Mouse (Mus musculus): ENCODE data around the gene Rnaseh2b. TPM values are rescaled to one million over a fixed set of nuclear protein-coding genes. Genes with fewer than 3 reads are reported as not detected.

Rnaseh2b gene
- polyA plus RNA-seq, 1 experiment from 2014 or later, result 62.9 TPM

DNA sequence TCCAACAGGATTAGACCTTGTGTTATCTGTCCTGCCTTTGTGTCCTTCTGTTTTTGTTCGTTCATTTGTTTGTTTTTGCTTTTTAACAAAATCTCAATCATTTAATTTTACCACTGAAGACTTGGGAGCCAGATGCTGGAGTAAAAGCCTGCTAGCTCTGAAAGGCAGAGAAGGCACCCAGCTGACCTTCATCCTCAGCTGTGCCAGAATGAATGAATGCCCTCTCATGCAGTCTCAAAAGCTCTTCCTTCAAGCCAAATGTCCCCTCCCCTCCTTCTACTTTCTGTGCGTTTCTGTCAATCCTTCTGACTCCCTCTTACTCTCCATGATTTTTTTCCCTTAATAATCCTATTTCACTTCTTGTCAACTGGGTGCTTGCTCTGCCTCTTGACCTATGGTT, 34.8 kb downstream of the Rnaseh2b start:
- Histone ChIP-seq H3K27ac (ENCODE audit: low read depth, low read length) (no peak overlapping the region), H3K9me3 (ENCODE audit: control insufficient read depth, low read length) (no peaks in the 10 kb centered on the region), H3K4me3 (ENCODE audit: low read depth, low read length) (no peak overlapping the region), H3K27me3 (ENCODE audit: control insufficient read depth, insufficient read depth, low read length) (no peaks in the 10 kb centered on the region), H3K36me3 (ENCODE audit: control insufficient read depth, insufficient read depth, low read length) (no peaks in the 10 kb centered on the region), H3K4me2 (replicated peaks; ENCODE audit: low read depth, low read length) (no peak overlapping the region), H3K9ac (ENCODE audit: low read depth, low read length) (no peak overlapping the region), H3K4me1 (replicated peaks; ENCODE audit: control insufficient read depth, insufficient read depth, low read length) (0 out of 2 replicates have a peak, but pooled peaks cover 3% of the 10 kb centered on the region)
- ATAC-seq (ENCODE audit: low FRiP score), result no peak
- WGBS, result 35% methylated on average over 2 of the region's 2 CpGs
- no peak for DNase-seq (ENCODE audit: low spot score)

DNA sequence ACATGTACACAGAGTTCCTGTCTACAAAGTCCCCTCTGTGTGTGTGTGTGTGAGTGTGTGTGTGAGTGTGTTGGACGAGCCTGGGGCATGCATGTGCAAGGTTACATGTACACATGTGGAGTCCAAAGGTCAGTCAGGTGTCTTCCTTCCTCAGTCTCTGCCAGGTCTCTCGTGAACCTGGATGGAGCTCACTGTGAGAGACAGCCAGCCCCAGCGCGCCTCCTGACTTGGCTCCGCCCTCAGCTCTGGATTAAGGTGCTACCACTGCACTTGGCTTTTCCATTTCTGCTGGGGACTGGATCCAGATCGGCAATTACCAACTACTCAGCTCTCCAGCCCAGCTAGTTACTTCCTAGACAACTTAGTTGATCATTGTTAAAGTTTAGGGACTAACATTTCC, 36.2 kb downstream of the Rnaseh2b start:
- Histone ChIP-seq H3K27ac (ENCODE audit: low read depth, low read length) (no peak overlapping the region), H3K4me1 (replicated peaks; ENCODE audit: control insufficient read depth, insufficient read depth, low read length) (0 out of 2 replicates have a peak, but pooled peaks cover 3% of the 10 kb centered on the region), H3K9me3 (ENCODE audit: control insufficient read depth, low read length) (no peaks in the 10 kb centered on the region), H3K9ac (ENCODE audit: low read depth, low read length) (no peak overlapping the region), H3K27me3 (ENCODE audit: control insufficient read depth, insufficient read depth, low read length) (no peaks in the 10 kb centered on the region), H3K36me3 (ENCODE audit: control insufficient read depth, insufficient read depth, low read length) (no peaks in the 10 kb centered on the region), H3K4me3 (ENCODE audit: low read depth, low read length) (no peak overlapping the region), H3K4me2 (replicated peaks; ENCODE audit: low read depth, low read length) (no peak overlapping the region)
- no peak for ATAC-seq (ENCODE audit: low FRiP score)
- WGBS, result 51% methylated on average over 6 of the region's 6 CpGs
- no peak for DNase-seq (ENCODE audit: low spot score)

DNA sequence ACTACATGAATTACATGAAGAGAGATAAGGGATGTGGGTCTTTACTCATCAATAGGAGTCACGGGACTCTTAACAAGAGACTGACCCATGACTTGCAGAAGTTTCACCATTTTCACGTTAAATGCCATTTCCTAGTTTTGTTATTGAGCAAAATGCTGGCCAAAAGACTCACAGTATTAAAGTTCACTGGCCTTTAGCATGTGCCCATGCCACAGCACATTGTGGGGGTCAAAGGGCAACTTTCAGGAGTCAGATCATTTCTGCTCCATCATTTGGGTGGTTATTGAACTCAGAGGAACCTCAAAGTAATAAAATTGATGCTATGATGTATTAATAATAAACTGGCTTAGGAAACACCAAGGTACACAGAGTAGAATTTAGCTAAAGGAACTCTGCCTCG, 37.2 kb downstream of the Rnaseh2b start:
- Histone ChIP-seq H3K27me3 (ENCODE audit: control insufficient read depth, insufficient read depth, low read length) (no peaks in the 10 kb centered on the region), H3K27ac (ENCODE audit: low read depth, low read length) (no peak overlapping the region), H3K36me3 (ENCODE audit: control insufficient read depth, insufficient read depth, low read length) (no peaks in the 10 kb centered on the region), H3K9me3 (ENCODE audit: control insufficient read depth, low read length) (no peaks in the 10 kb centered on the region), H3K4me1 (replicated peaks; ENCODE audit: control insufficient read depth, insufficient read depth, low read length) (0 out of 2 replicates have a peak, but pooled peaks cover 3% of the 10 kb centered on the region), H3K4me3 (ENCODE audit: low read depth, low read length) (no peak overlapping the region), H3K9ac (ENCODE audit: low read depth, low read length) (no peak overlapping the region), H3K4me2 (replicated peaks; ENCODE audit: low read depth, low read length) (no peak overlapping the region)
- DNase-seq (ENCODE audit: low spot score) (no peak), ATAC-seq (ENCODE audit: low FRiP score) (no peak)
- 85% methylated on average over 3 of the region's 3 CpGs for WGBS

DNA sequence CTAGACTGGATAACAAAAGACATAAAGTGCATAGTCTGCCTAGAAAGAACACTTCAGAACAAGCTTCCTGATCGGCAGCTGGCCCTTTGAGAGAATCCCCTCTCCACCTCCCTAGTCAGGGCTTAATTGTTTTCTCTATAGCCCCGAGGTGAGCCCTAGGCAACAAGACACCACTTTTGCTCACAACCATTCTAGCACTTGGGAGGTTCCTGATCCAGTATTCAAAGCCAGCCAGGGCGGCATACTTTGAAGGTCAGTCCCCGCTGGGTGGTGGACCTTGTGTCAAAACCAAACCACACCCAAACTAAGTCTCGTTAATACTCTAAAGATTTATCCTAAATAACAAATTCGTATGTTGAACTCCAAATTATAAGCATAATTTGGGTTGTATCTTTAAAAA, 39.1 kb downstream of the Rnaseh2b start:
- ATAC-seq (ENCODE audit: low FRiP score) (peak; percentile 41; the same call in 1 of the 2 replicates), DNase-seq (ENCODE audit: low spot score) (peak; percentile 17)
- Histone ChIP-seq H3K27ac (ENCODE audit: low read depth, low read length) (no peak overlapping the region), H3K9me3 (ENCODE audit: control insufficient read depth, low read length) (no peaks in the 10 kb centered on the region), H3K4me3 (ENCODE audit: low read depth, low read length) (peak overlapping the region; percentile 74), H3K4me2 (replicated peaks; ENCODE audit: low read depth, low read length) (peak overlapping the region; percentile 69), H3K9ac (ENCODE audit: low read depth, low read length) (peak overlapping the region; percentile 80), H3K36me3 (ENCODE audit: control insufficient read depth, insufficient read depth, low read length) (no peaks in the 10 kb centered on the region), H3K27me3 (ENCODE audit: control insufficient read depth, insufficient read depth, low read length) (no peaks in the 10 kb centered on the region), H3K4me1 (replicated peaks; ENCODE audit: control insufficient read depth, insufficient read depth, low read length) (0 out of 2 replicates have a peak, but pooled peaks cover 3% of the 10 kb centered on the region)
- WGBS, result 21% methylated on average over 6 of the region's 6 CpGs

DNA sequence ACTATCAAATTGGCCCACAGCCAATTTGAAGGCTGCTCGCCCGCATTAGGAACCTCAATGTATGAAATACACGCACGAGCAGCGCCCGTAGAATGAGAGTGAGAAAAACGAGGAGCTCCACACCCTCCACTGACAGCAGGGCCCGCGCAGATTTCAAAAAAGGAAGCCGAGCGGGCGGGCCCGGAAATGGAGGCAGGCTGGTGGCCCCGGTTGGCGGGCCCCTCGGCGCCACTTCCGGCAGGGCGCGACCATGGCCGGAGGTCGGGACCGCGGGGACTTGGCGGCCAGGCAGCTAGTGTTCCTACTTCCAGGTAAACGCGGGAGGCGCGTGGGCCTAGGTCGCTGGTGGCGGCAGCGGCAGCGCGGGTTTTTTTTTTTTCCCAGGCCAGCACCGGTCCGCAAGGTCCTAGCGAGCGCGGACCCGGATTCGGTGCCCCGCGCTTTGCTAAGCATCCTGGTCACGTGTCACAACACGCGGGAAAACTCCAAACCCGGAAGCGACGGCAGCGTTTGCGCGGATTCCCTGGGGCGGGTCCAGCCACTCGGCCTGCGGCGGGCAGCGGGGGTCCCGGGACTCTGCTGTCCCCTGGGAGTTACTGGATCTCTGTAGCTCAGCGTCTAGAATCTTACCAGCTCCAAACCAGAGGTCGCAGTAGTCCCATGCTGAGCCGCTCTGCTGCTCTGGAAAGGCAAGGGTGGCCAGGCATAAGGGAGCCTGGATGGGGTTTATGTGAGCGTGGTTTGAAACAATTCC, 39.7 kb downstream of the Rnaseh2b start:
- ATAC-seq (ENCODE audit: low FRiP score) (peak; percentile 89), DNase-seq (ENCODE audit: low spot score) (peak; percentile 90)
- under 1% methylated on average over 60 of the region's 62 CpGs for WGBS
- Histone ChIP-seq H3K36me3 (ENCODE audit: control insufficient read depth, insufficient read depth, low read length) (no peaks in the 10 kb centered on the region), H3K9me3 (ENCODE audit: control insufficient read depth, low read length) (no peaks in the 10 kb centered on the region), H3K27ac (ENCODE audit: low read depth, low read length) (peak overlapping the region; percentile 70; the same call in 1 of the 2 replicates), H3K9ac (ENCODE audit: low read depth, low read length) (peak overlapping the region; percentile 80), H3K4me1 (replicated peaks; ENCODE audit: control insufficient read depth, insufficient read depth, low read length) (0 out of 2 replicates have a peak, but pooled peaks cover 3% of the 10 kb centered on the region), H3K4me2 (replicated peaks; ENCODE audit: low read depth, low read length) (peak overlapping the region; percentile 69), H3K4me3 (ENCODE audit: low read depth, low read length) (peak overlapping the region; percentile 74), H3K27me3 (ENCODE audit: control insufficient read depth, insufficient read depth, low read length) (no peaks in the 10 kb centered on the region)

DNA sequence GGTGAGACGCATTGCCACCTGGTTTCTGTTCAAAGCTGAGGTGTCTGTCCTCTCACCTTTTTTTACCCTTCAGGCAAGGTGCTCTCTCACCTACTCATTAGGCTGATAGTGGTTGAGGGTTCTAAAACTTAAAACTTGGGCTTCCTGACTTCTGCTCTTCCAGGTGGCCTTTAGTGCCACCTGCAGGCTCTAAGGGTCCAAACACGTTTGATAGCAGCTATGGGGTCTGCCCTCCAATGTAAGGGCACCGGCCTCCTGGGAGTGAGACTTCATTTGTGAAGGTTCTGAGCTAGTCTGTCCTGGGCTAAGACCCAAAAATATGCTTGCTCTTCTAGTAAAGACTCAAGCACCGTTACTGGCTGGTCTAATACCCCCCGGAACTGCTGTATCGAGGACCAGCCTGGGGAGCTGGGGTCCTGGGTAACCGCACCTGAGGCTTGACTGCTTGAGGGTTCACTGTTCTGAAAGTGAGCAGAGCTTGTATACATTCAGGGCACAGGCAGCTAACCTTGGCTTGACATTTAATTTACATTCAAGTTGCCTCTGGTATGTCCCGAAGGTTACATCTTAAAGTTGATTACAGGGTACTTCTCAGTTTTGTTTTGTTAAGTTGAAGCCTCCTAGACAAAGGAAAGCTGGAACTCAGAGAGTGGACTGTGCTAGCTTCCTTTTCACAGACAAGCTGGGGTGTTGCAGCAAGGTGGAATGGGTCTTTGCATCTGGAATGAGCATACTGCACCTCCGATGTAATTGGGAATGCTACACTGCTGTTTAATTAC, 41.7 kb downstream of the Rnaseh2b start:
- Histone ChIP-seq H3K27me3 (ENCODE audit: control insufficient read depth, insufficient read depth, low read length) (no peaks in the 10 kb centered on the region), H3K36me3 (ENCODE audit: control insufficient read depth, insufficient read depth, low read length) (no peaks in the 10 kb centered on the region), H3K4me2 (replicated peaks; ENCODE audit: low read depth, low read length) (no peak overlapping the region), H3K27ac (ENCODE audit: low read depth, low read length) (no peak overlapping the region), H3K9me3 (ENCODE audit: control insufficient read depth, low read length) (no peaks in the 10 kb centered on the region), H3K9ac (ENCODE audit: low read depth, low read length) (no peak overlapping the region), H3K4me3 (ENCODE audit: low read depth, low read length) (no peak overlapping the region), H3K4me1 (replicated peaks; ENCODE audit: control insufficient read depth, insufficient read depth, low read length) (0 out of 2 replicates have a peak, but pooled peaks cover 3% of the 10 kb centered on the region)
- DNase-seq (ENCODE audit: low spot score) (no peak), ATAC-seq (ENCODE audit: low FRiP score) (no peak)
- WGBS, result 85% methylated on average over 9 of the region's 9 CpGs

DNA sequence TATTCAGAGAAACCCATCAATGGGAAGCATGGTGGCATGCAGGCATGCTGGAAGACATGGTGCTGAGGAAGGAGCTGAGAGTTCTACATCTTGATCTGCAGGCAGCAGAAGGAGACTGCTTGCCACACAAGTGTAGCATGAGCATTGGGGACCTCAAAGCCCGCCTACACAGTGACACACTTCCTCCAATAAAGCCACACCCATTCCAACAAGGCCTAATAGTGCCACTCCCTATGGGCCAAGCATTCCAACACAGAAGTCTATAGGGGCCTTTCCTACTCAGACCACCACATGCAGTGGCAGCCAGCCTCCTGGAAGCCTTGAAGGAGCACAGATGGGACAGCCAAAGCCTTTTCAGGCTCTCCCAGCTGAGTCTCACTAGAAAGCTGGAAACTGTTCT, 46.8 kb downstream of the Rnaseh2b start:
- H3K4me3 ChIP-seq (ENCODE audit: low read depth, low read length), result no peak overlapping the region
- no peak overlapping the region for H3K27ac ChIP-seq (ENCODE audit: low read depth, low read length)
- no peaks in the 10 kb centered on the region for H3K4me1 ChIP-seq (replicated peaks; ENCODE audit: control insufficient read depth, insufficient read depth, low read length)
- H3K9me3 ChIP-seq (ENCODE audit: control insufficient read depth, low read length), result no peaks in the 10 kb centered on the region
- H3K4me2 ChIP-seq (replicated peaks; ENCODE audit: low read depth, low read length), result no peak overlapping the region
- DNase-seq (ENCODE audit: low spot score), result no peak
- no peak overlapping the region for H3K9ac ChIP-seq (ENCODE audit: low read depth, low read length)
- ATAC-seq (ENCODE audit: low FRiP score), result no peak
- no peaks in the 10 kb centered on the region for H3K36me3 ChIP-seq (ENCODE audit: control insufficient read depth, insufficient read depth, low read length)
- no peaks in the 10 kb centered on the region for H3K27me3 ChIP-seq (ENCODE audit: control insufficient read depth, insufficient read depth, low read length)
- 81% methylated on average over 1 of the region's 1 CpGs for WGBS

DNA sequence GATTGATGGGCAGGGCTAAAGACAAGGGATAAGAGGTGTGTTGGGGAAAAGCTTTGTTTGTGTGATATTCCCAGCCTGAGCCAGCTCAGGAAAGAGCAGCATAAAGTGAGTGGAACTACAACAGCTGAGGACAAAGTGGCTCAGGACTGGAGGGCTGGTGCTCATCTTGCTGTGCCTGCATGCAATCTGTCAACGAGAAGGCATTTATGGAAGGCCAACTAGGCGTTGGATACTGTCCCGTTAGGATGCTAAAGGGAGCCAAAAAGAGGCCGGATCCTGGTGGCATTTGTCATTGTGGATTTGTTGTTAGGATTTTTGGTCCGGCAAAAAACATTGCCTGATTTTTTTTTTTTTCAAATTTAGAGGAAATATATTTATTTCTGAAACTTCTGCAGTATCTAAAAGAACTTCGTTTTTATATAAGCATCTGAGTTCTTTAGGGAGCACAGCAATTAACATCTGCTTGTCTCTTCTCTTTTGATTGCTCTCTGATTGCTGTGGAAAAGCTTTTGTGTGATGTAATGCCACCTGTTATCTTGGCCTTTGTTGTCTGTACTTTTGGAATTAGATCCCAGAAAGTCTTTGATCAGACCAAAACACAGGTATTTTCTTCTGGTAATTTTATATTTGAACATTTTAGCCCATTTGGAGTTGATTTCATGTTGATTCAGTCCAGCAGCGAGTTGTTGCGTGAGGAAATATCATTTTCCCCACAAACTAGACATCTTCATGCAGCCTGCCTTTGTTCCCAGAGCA, 49.7 kb downstream of the Rnaseh2b start:
- H3K4me3 ChIP-seq (ENCODE audit: low read depth, low read length), result no peak overlapping the region
- no peaks in the 10 kb centered on the region for H3K36me3 ChIP-seq (ENCODE audit: control insufficient read depth, insufficient read depth, low read length)
- DNase-seq (ENCODE audit: low spot score) (no peak), ATAC-seq (ENCODE audit: low FRiP score) (no peak)
- no peak overlapping the region for H3K4me2 ChIP-seq (replicated peaks; ENCODE audit: low read depth, low read length)
- no peak overlapping the region for H3K27ac ChIP-seq (ENCODE audit: low read depth, low read length)
- no peak overlapping the region for H3K9ac ChIP-seq (ENCODE audit: low read depth, low read length)
- WGBS, result 79% methylated on average over 8 of the region's 8 CpGs
- H3K4me1 ChIP-seq (replicated peaks; ENCODE audit: control insufficient read depth, insufficient read depth, low read length), result no peaks in the 10 kb centered on the region
- no peaks in the 10 kb centered on the region for H3K9me3 ChIP-seq (ENCODE audit: control insufficient read depth, low read length)
- H3K27me3 ChIP-seq (ENCODE audit: control insufficient read depth, insufficient read depth, low read length), result no peaks in the 10 kb centered on the region
